Mouse (Mus musculus) liver, adult 2 months (tissue): ENCODE data around the gene Bcl9l.

Experiments used
- CTCF ChIP-seq: fragments of 200-500 bp; IDR thresholded peaks from 2 replicates; pipeline ENCODE4 v1.5.1; 2011; ENCODE audit warnings: low read depth, low read length, control low read depth
- POLR2A ChIP-seq: fragments of 200-500 bp; IDR thresholded peaks from 2 replicates; pipeline ENCODE4 v1.6.1; 2011; ENCODE audit warnings: low read length, control low read depth; ENCODE audit not compliant: insufficient read depth; ENCODE audit errors: extremely low read depth

DNA sequence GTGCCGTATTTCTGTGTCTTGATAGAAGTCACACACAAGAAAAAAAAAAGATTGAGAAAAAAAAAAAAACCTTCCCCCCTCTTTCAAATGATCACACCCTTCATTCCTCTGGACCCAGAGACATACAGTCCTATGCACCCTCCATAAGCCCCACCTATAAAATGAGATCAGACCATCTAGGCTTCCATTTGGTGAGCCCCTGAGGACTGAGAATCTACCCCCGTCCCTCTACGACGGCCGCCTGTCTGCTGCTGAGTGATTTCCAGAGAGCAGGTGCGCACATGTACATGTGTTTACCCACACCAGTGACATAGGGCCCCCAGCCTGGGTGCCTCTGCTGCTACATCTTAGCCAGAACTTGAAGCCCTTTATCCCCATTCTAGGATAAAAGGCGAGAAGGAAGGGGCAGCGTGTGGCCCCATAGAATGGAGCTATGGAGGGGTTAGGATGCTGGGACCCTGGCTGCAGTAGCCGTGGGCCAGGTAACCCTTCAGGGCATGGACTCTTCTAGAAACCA, 27.8 kb downstream of the Bcl9l start:
- TF ChIP-seq POLR2A, result no peak
- TF ChIP-seq CTCF, result no peak
